Mouse (Mus musculus) kidney, embryonic 14.5 days (tissue): Measurements from ENCODE around the gene Rab43. TPM values are rescaled to one million over a fixed set of nuclear protein-coding genes. Genes with fewer than 3 reads are reported as not detected.

Experiments used
- ATAC-seq: fragments of 200-750 bp; cut with Nextera tagmentation; 2 replicates; pipeline ENCODE4 v1.8.0; 2017; ENCODE audit warnings: moderate number of reproducible peaks, mild to moderate bottlenecking, moderate TSS enrichment, moderate library complexity; ENCODE audit not compliant: low FRiP score, low TSS enrichment
- H3K27ac ChIP-seq: fragments of 300-500 bp; sonication (generic); 2 replicates; pipeline ENCODE4 v1.5.1; 2014; ENCODE audit warnings: low read depth, mild to moderate bottlenecking, low read length, moderate library complexity, mixed read lengths
- H3K27me3 ChIP-seq: fragments of 300-500 bp; sonication (generic); 2 replicates; pipeline ENCODE4 v1.6.1; 2014; ENCODE audit warnings: mild to moderate bottlenecking, low read length; ENCODE audit not compliant: control insufficient read depth, insufficient read depth
- H3K36me3 ChIP-seq: fragments of 300-500 bp; sonication (generic); 2 replicates; pipeline ENCODE4 v1.6.1; 2014; ENCODE audit warnings: low read length, mixed read lengths; ENCODE audit not compliant: control insufficient read depth, insufficient read depth
- H3K4me1 ChIP-seq: fragments of 300-500 bp; sonication (generic); 2 replicates; pipeline ENCODE4 v1.6.1; 2014; ENCODE audit warnings: low read length, mixed read lengths; ENCODE audit not compliant: control insufficient read depth, insufficient read depth
- H3K4me2 ChIP-seq: fragments of 300-500 bp; sonication (generic); replicated peaks from 2 replicates; pipeline ENCODE4 v1.6.1; 2014; ENCODE audit warnings: low read depth, mild to moderate bottlenecking, low read length
- H3K4me3 ChIP-seq: fragments of 300-500 bp; sonication (generic); 2 replicates; pipeline ENCODE4 v1.5.1; 2014; ENCODE audit warnings: mild to moderate bottlenecking, low read length
- H3K9ac ChIP-seq: fragments of 300-500 bp; sonication (generic); 2 replicates; pipeline ENCODE4 v1.6.1; 2014; ENCODE audit warnings: low read depth, mild to moderate bottlenecking, low read length, moderate library complexity
- H3K9me3 ChIP-seq: fragments of 300-500 bp; sonication (generic); 2 replicates; pipeline ENCODE4 v1.6.1; 2016; ENCODE audit warnings: low read length; ENCODE audit not compliant: control insufficient read depth
- WGBS: fragments of 180-500 bp; shearing (Covaris S2); extraction: QIAGEN DNeasy Blood & Tissue Kit; methylation state at CpG from one replicate; pipeline ENCODE4 v1.1.7; 2014; 5-methylcytosine and 5-hydroxymethylcytosine counted together
- polyA plus RNA-seq: library from polyadenylated mRNA; unstranded; fragments of >200 nt; fragmentation: Nextera tagmentation; extraction: Ambion mirVana; gene quantifications from 2 replicates; pipeline ENCODE4 v1.2.1, GENCODE M21; 2014

Gene Rab43
- polyA plus RNA-seq, 1 experiment from 2014 or later, result 9.9 TPM

- Histone ChIP-seq H3K36me3 (peaks cover 14% of the 10 kb centered on the region), H3K4me3 (no peak overlapping the region), H3K4me2 (no peak overlapping the region), H3K27ac (no peak overlapping the region), H3K27me3 (no peaks in the 10 kb centered on the region), H3K4me1 (peaks cover 12% of the 10 kb centered on the region), H3K9me3 (no peaks in the 10 kb centered on the region), H3K9ac (no peak overlapping the region)
- 95% methylated on average over 10 of the region's 10 CpGs for WGBS
- ATAC-seq, result no peak
Observed at GRCm38 (mm10) chr6:87793821-87794510, 18.0 kb downstream of the Rab43 start.

GRCm38 (mm10) chr6:87791826-87792225 lies 20.1 kb downstream of the Rab43 start:
- Histone ChIP-seq H3K4me3 (no peak overlapping the region), H3K4me1 (peaks cover 6% of the 10 kb centered on the region; the same call in 1 of the 2 replicates), H3K36me3 (peaks cover 14% of the 10 kb centered on the region), H3K27me3 (no peaks in the 10 kb centered on the region), H3K9ac (no peak overlapping the region), H3K9me3 (no peaks in the 10 kb centered on the region), H3K4me2 (no peak overlapping the region), H3K27ac (no peak overlapping the region)
- WGBS, result 94% methylated on average over 5 of the region's 5 CpGs
- ATAC-seq, result no peak

- Histone ChIP-seq H3K27me3 (no peaks in the 10 kb centered on the region), H3K4me2 (no peak overlapping the region), H3K27ac (no peak overlapping the region), H3K9ac (no peak overlapping the region), H3K9me3 (no peaks in the 10 kb centered on the region), H3K36me3 (peaks cover 14% of the 10 kb centered on the region), H3K4me1 (peaks cover 6% of the 10 kb centered on the region; the same call in 1 of the 2 replicates), H3K4me3 (no peak overlapping the region)
- 0 out of 2 replicates have a peak, but pooled peaks have one; percentile 28 for ATAC-seq
- WGBS, result 64% methylated on average over 7 of the region's 7 CpGs
Observed at GRCm38 (mm10) chr6:87790779-87791480, 21.0 kb downstream of the Rab43 start.

- peaks cover 6% of the 10 kb centered on the region; the same call in 1 of the 2 replicates for H3K4me1 ChIP-seq
Observed at GRCm38 (mm10) chr6:87789791-87790190, 22.2 kb downstream of the Rab43 start.

GRCm38 (mm10) chr6:87788896-87789587 lies 22.9 kb downstream of the Rab43 start:
- Histone ChIP-seq H3K4me1 (peaks cover 6% of the 10 kb centered on the region; the same call in 1 of the 2 replicates), H3K4me3 (no peak overlapping the region), H3K27ac (peak overlapping the region; percentile 17; the same call in 1 of the 2 replicates), H3K36me3 (peaks cover 14% of the 10 kb centered on the region), H3K27me3 (no peaks in the 10 kb centered on the region), H3K9ac (no peak overlapping the region), H3K9me3 (no peaks in the 10 kb centered on the region), H3K4me2 (no peak overlapping the region)
- 32% methylated on average over 5 of the region's 5 CpGs for WGBS
- 0 out of 2 replicates have a peak, but pooled peaks have one; percentile 42 for ATAC-seq

More at GRCm38 (mm10) chr6:87789791-87790190, 22.2 kb downstream of the Rab43 start:
- H3K9ac ChIP-seq, result no peak overlapping the region
- 78% methylated on average over 6 of the region's 6 CpGs for WGBS
- H3K4me2 ChIP-seq, result no peak overlapping the region
- H3K36me3 ChIP-seq, result peaks cover 14% of the 10 kb centered on the region
- H3K9me3 ChIP-seq, result no peaks in the 10 kb centered on the region
- ATAC-seq, result no peak
- H3K27ac ChIP-seq, result peak overlapping the region; percentile 17; the same call in 1 of the 2 replicates
- no peak overlapping the region for H3K4me3 ChIP-seq
- no peaks in the 10 kb centered on the region for H3K27me3 ChIP-seq

- H3K36me3 ChIP-seq, result peaks cover 14% of the 10 kb centered on the region
- ATAC-seq, result no peak
- no peak overlapping the region for H3K4me3 ChIP-seq
- no peaks in the 10 kb centered on the region for H3K9me3 ChIP-seq
- H3K27me3 ChIP-seq, result no peaks in the 10 kb centered on the region
- H3K27ac ChIP-seq, result no peak overlapping the region; the same call in 1 of the 2 replicates
- no peak overlapping the region for H3K9ac ChIP-seq
- no peak overlapping the region for H3K4me2 ChIP-seq
- WGBS, result 91% methylated on average over 9 of the region's 9 CpGs
- H3K4me1 ChIP-seq, result peaks cover 6% of the 10 kb centered on the region; the same call in 1 of the 2 replicates
Observed at GRCm38 (mm10) chr6:87788266-87788895, 23.6 kb downstream of the Rab43 start.

GRCm38 (mm10) chr6:87787108-87787890 lies 24.7 kb downstream of the Rab43 start:
- no peak for ATAC-seq
- WGBS, result 82% methylated on average over 6 of the region's 6 CpGs

GRCm38 (mm10) chr6:87786621-87787020 lies 25.3 kb downstream of the Rab43 start:
- Histone ChIP-seq H3K27me3 (no peaks in the 10 kb centered on the region), H3K4me1 (peaks cover 6% of the 10 kb centered on the region; the same call in 1 of the 2 replicates), H3K27ac (no peak overlapping the region), H3K4me2 (no peak overlapping the region), H3K4me3 (no peak overlapping the region), H3K9me3 (no peaks in the 10 kb centered on the region), H3K36me3 (peaks cover 3% of the 10 kb centered on the region; the same call in 1 of the 2 replicates), H3K9ac (no peak overlapping the region)
- no peak for ATAC-seq
- WGBS, result 85% methylated on average over 5 of the region's 5 CpGs

More at GRCm38 (mm10) chr6:87787108-87787890, 24.7 kb downstream of the Rab43 start:
- Histone ChIP-seq H3K27me3 (no peaks in the 10 kb centered on the region), H3K9ac (no peak overlapping the region), H3K27ac (no peak overlapping the region), H3K36me3 (peaks cover 9% of the 10 kb centered on the region), H3K4me3 (no peak overlapping the region), H3K9me3 (no peaks in the 10 kb centered on the region), H3K4me2 (no peak overlapping the region), H3K4me1 (peaks cover 6% of the 10 kb centered on the region; the same call in 1 of the 2 replicates)
